Mouse (Mus musculus) cerebellum, postnatal 14 days (tissue): ENCODE results near the gene Cyp2b9.
"Not testable (repeated sequence)": the region's sequence is repeated elsewhere in the genome, so short reads cannot be mapped to it uniquely, and the experiment has no call there.

Experiments
- DNase-seq, 2 experiments: peaks; one replicate each; pipeline ENCODE4 v3.0.0; 2021; ENCODE audit warnings: mixed read lengths in 2 of 2

The Cyp2b9 gene

DNA sequence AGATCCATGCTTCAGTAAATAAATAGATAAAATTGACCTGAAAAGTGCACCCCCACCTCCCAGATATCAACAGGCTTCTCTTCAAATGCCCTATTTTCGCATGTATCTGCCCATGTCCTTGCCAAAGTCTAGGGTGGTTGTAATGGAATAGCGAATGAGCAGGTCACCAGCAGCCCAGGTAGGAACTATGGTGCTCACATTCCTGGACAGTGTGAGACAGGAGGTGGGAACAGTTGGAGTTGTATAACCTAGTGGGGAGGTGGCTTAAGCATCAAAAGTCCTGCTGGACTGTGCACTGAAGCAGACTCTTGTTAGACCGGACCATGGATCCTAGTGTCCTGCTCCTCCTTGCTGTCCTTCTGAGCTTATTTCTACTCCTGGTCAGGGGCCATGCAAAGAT lies at the start of gene Cyp2b9:
Gene Cyp2b9, plus strand, starts transcription at position 301 of the 400 bp plus-strand sequence.
- not testable (repeated sequence) for DNase-seq

DNA sequence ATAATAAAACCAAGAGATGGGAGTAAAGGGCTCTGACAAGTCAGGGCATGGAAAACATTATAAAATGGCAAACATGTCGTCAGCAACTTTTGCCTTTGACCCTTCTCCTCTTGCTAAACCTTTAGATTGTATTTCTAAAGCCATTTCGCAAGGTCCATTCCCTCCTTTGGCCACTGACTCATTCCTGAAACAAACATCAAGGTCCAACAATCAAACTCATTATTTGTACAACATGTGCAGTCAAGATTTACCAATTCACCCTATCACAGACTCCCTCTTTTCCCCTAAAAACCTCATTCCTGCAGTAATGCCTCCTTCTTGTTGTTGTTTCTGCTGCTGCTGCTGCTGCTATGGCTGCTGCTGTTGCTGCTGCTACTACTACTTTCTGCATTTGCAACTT lies 33.6 kb upstream of the Cyp2b9 start:
- not testable (repeated sequence) for DNase-seq

DNA sequence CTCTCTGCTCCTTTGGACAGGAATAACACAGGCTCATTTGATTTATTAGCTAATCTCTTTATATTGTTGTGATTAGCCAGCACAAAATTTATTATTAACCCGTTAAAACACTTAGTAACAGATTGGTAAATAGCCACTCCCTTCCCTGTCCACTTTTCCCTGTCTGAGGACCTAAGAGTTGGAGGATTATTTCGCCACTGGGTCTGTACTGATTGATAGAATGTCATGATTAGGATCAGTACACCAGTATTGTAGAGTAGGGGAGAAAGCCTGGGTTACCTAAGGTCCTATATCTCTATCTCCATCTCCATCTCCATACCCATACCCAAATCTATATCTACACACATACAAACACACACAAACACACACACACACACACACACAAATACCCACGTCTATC lies 29.6 kb upstream of the Cyp2b9 start:
- DNase-seq: not testable (repeated sequence)

DNA sequence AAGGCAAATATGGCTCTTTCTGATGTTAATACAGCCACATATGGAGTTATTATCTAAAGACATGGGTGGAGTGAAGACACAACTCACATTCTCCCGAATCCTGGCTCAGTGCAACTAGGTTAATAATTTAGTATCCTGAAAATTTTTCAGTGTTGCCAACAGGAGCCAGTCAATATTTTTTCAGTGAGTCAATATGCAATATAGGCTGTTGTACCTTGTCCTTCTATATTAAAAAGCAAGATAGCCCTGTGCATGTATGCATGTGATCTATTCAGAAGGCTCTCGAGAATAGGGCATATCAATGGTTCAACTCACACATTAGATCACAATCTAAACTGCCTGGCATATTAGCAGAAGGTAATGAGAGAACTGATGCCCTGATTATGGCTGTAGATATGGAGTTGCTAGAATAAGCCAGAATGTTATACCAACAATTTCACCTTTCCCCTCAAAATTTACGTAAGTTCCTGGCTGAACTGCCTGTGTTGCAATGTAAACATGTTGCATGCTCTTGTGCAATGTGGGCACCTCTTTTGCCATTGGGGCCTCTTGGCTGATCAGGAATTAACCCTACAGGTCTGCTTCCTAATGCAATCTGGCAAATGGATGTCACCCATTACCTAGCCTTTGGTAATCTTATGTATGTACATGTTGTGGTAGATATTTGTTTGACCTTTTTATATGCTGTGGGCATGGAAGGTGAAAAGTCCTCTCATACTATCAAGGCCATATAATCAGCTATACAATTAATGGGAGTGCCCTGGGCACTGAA lies 4.3 kb upstream of the Cyp2b9 start:
- not testable (repeated sequence) for DNase-seq

DNA sequence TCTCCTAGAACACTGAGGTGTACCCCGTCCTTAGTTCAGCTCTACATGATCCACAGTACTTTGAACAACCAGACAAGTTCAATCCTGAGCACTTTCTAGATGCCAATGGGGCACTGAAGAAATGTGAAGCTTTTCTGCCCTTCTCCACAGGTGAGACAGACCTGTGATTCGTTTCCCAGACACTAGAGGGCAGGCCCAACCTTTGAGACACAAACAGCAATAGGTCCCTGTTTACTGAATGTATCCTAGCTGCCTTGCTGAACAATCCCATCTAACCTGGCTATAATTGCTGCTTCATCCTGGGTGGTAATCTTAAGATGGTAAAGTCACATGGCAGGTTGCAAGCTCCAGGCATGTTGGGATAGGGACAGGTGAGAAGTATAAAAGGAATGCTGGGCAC lies 27.9 kb downstream of the Cyp2b9 start:
- DNase-seq: no peak

DNA sequence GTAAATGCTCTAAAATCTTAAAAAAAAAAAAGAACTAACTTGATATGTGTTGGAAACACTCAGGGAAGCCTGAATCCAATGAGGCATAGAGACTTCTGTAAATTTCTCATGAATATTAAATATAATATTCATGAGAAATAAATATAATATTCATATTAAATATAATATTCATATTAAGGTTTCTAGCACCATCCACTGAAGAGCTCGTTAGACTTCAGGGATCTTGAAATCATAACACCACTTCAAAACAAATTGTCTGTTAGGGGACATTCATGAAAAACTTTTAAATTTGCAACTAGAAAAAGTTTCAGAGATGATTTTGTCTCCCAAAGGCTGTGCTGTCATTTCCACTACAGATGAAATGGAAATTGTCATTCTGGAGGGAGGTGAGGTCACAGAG lies 86.8 kb downstream of the Cyp2b9 start, which contains the start of gene Vmn1r184:
Gene Vmn1r184, plus strand, starts transcription at position 301 of the 400 bp plus-strand sequence.
- DNase-seq: not testable (repeated sequence)
